Mouse (Mus musculus): ENCODE results near the gene 1110017D15Rik.

The 1110017D15Rik gene

GRCm38 (mm10) chr4:41513714-41514113 is 3.4 kb downstream of the 1110017D15Rik start:
- DNase-seq (ENCODE audit: low read depth, low spot score): no peak

- no peak for DNase-seq (ENCODE audit: low read depth, low spot score)
Measured at GRCm38 (mm10) chr4:41513309-41513708, 3.8 kb downstream of the 1110017D15Rik start.

GRCm38 (mm10) chr4:41507998-41508397 is 9.1 kb downstream of the 1110017D15Rik start:
- DNase-seq (ENCODE audit: low read depth, low spot score): no peak

GRCm38 (mm10) chr4:41507326-41507924 is 9.7 kb downstream of the 1110017D15Rik start:
- no peak for DNase-seq (ENCODE audit: low read depth, low spot score)

GRCm38 (mm10) chr4:41506906-41507305 is 10.2 kb downstream of the 1110017D15Rik start:
- no peak for DNase-seq (ENCODE audit: low read depth, low spot score)

GRCm38 (mm10) chr4:41506156-41506555 is 11.0 kb downstream of the 1110017D15Rik start:
- no peak for DNase-seq (ENCODE audit: low read depth, low spot score)

GRCm38 (mm10) chr4:41505131-41505551 is 12.0 kb downstream of the 1110017D15Rik start:
- DNase-seq (ENCODE audit: low read depth, low spot score): no peak

GRCm38 (mm10) chr4:41504325-41504724 is 12.8 kb downstream of the 1110017D15Rik start:
- no peak for DNase-seq (ENCODE audit: low read depth, low spot score)

GRCm38 (mm10) chr4:41502986-41503412 is 14.1 kb downstream of the 1110017D15Rik start, which contains the start of gene AI464131:
Gene AI464131, minus strand, starts transcription at chr4:41503076.
- peak; percentile 76 for DNase-seq (ENCODE audit: low read depth, low spot score)

GRCm38 (mm10) chr4:41502171-41502940 is 14.8 kb downstream of the 1110017D15Rik start:
- DNase-seq (ENCODE audit: low read depth, low spot score): no peak

- no peak for DNase-seq (ENCODE audit: low read depth, low spot score)
Measured at GRCm38 (mm10) chr4:41500787-41501186, 16.3 kb downstream of the 1110017D15Rik start.

- DNase-seq (ENCODE audit: low read depth, low spot score): no peak
Measured at GRCm38 (mm10) chr4:41499619-41500018, 17.5 kb downstream of the 1110017D15Rik start.

GRCm38 (mm10) chr4:41498921-41499391 is 18.2 kb downstream of the 1110017D15Rik start:
- no peak for DNase-seq (ENCODE audit: low read depth, low spot score)

GRCm38 (mm10) chr4:41497995-41498845 is 18.9 kb downstream of the 1110017D15Rik start:
- no peak for DNase-seq (ENCODE audit: low read depth, low spot score)

- DNase-seq (ENCODE audit: low read depth, low spot score): no peak
Measured at GRCm38 (mm10) chr4:41497579-41497978, 19.6 kb downstream of the 1110017D15Rik start.

- DNase-seq (ENCODE audit: low read depth, low spot score): no peak
Measured at GRCm38 (mm10) chr4:41497046-41497445, 20.1 kb downstream of the 1110017D15Rik start.

GRCm38 (mm10) chr4:41495850-41496249 is 21.3 kb downstream of the 1110017D15Rik start:
- no peak for DNase-seq (ENCODE audit: low read depth, low spot score)

GRCm38 (mm10) chr4:41495076-41495475 is 22.1 kb downstream of the 1110017D15Rik start:
- no peak for DNase-seq (ENCODE audit: low read depth, low spot score)

- no peak for DNase-seq (ENCODE audit: low read depth, low spot score)
Measured at GRCm38 (mm10) chr4:41494378-41494777, 22.8 kb downstream of the 1110017D15Rik start.

GRCm38 (mm10) chr4:41493464-41494116 is 23.5 kb downstream of the 1110017D15Rik start:
- DNase-seq (ENCODE audit: low read depth, low spot score): no peak

- DNase-seq (ENCODE audit: low read depth, low spot score): no peak
Measured at GRCm38 (mm10) chr4:41492951-41493350, 24.2 kb downstream of the 1110017D15Rik start.
